Mouse (Mus musculus) CD4-positive, CD25-positive, alpha-beta regulatory T cell (primary cell): ENCODE data around the gene Cacng5. TPM values are rescaled to one million over a fixed set of nuclear protein-coding genes. Genes with fewer than 3 reads are reported as not detected.

Experiments used
- polyA plus RNA-seq: library from polyadenylated mRNA; unstranded; fragments of 100-300 nt; shearing (Covaris generic); gene quantifications from one replicate; pipeline ENCODE4 v1.2.1, GENCODE M21; 2017

Cacng5 gene
- not detected for polyA plus RNA-seq

GRCm38 (mm10) chr11:107914634-107915226 is at the start of gene Cacng5:
TSS of gene Cacng5 (minus strand) at chr11:107915055.

Other genes with a start within 250 kb of the Cacng5 start
- gene Cacng1, start 198.5 kb downstream of the Cacng5 start, polyA plus RNA-seq, result not detected
- not detected for gene Cacng4, start 120.5 kb downstream of the Cacng5 start, polyA plus RNA-seq